Mouse (Mus musculus) liver, adult 2 months (tissue): Measurements from ENCODE around the gene Rgs5.

Experiments used
- CTCF ChIP-seq: fragments of 200-500 bp; IDR thresholded peaks from 2 replicates; pipeline ENCODE4 v1.5.1; 2011; ENCODE audit warnings: low read depth, low read length, control low read depth
- POLR2A ChIP-seq: fragments of 200-500 bp; IDR thresholded peaks from 2 replicates; pipeline ENCODE4 v1.6.1; 2011; ENCODE audit warnings: low read length, control low read depth; ENCODE audit not compliant: insufficient read depth; ENCODE audit errors: extremely low read depth

DNA sequence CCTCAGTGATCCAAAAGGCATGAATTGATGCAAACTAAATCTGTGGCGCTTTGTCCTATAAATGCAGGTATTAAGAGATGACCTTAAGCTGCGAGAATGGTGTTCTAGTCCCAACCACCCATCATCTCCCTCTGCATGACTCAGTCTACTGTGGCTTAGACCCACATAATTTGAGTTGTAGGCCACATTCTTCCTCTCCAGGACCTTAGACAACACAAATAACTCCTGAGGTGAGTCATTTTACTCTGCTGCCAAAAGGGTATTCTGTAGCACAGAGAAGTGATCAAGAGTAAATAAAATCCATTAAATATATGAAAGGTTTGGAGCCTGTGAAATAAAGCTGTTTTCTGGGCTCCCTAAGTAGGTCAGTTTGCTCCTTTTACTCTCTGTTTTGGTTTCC lies 43.9 kb downstream of the Rgs5 start:
- TF ChIP-seq POLR2A: no peak
- no peak for TF ChIP-seq CTCF
